Mouse (Mus musculus): Measurements from ENCODE around the gene Kyat3. TPM values are rescaled to one million over a fixed set of nuclear protein-coding genes. Genes with fewer than 3 reads are reported as not detected.
A peak's percentile ranks its signal among the peaks of the same experiment; 100 is the strongest.
"Not testable (repeated sequence)": the region's sequence is repeated elsewhere in the genome, so short reads cannot be mapped to it uniquely, and the experiment has no call there.

Gene Kyat3
- polyA plus RNA-seq, 1 experiment from 2014 or later: 11.0 TPM

GRCm38 (mm10) chr3:142710360-142711007 lies 9.6 kb downstream of the Kyat3 start:
- Histone ChIP-seq H3K36me3 (peaks cover 13% of the 10 kb centered on the region), H3K9ac (no peak overlapping the region), H3K4me3 (no peak overlapping the region), H3K27ac (no peak overlapping the region), H3K4me1 (0 out of 2 replicates have a peak, but pooled peaks cover 9% of the 10 kb centered on the region), H3K9me3 (replicated peaks) (0 out of 2 replicates have a peak, but pooled peaks cover 11% of the 10 kb centered on the region), H3K4me2 (no peak overlapping the region), H3K27me3 (replicated peaks) (no peaks in the 10 kb centered on the region)
- ATAC-seq: no peak
- WGBS (ENCODE audit: insufficient replicate concordance): 28% methylated on average over 10 of the region's 10 CpGs

GRCm38 (mm10) chr3:142711372-142711771 lies 10.5 kb downstream of the Kyat3 start:
- Histone ChIP-seq H3K36me3 (peaks cover 13% of the 10 kb centered on the region), H3K4me3 (no peak overlapping the region), H3K4me1 (0 out of 2 replicates have a peak, but pooled peaks cover 9% of the 10 kb centered on the region), H3K27ac (no peak overlapping the region), H3K9ac (no peak overlapping the region), H3K4me2 (no peak overlapping the region), H3K9me3 (replicated peaks) (0 out of 2 replicates have a peak, but pooled peaks cover 11% of the 10 kb centered on the region), H3K27me3 (replicated peaks) (no peaks in the 10 kb centered on the region)
- WGBS (ENCODE audit: insufficient replicate concordance): 73% methylated on average over 5 of the region's 5 CpGs
- ATAC-seq: no peak

- not testable (repeated sequence) for H3K4me2 ChIP-seq; H3K4me3 ChIP-seq; H3K27me3 ChIP-seq (replicated peaks); H3K27ac ChIP-seq; H3K4me1 ChIP-seq; ATAC-seq; H3K9ac ChIP-seq
- 88% methylated on average over 18 of the region's 18 CpGs for WGBS (ENCODE audit: insufficient replicate concordance)
- H3K9me3 ChIP-seq (replicated peaks): 0 out of 2 replicates have a peak, but pooled peaks cover 11% of the 10 kb centered on the region
- H3K36me3 ChIP-seq: peaks cover 13% of the 10 kb centered on the region
Measured at GRCm38 (mm10) chr3:142712401-142713040, 11.7 kb downstream of the Kyat3 start.

- H3K36me3 ChIP-seq: peaks cover 22% of the 10 kb centered on the region
- H3K4me3 ChIP-seq: no peak overlapping the region
- H3K4me1 ChIP-seq: no peaks in the 10 kb centered on the region
- no peaks in the 10 kb centered on the region for H3K27me3 ChIP-seq (replicated peaks)
- no peak overlapping the region for H3K27ac ChIP-seq
- no peak overlapping the region for H3K4me2 ChIP-seq
- 58% methylated on average over 2 of the region's 2 CpGs for WGBS (ENCODE audit: insufficient replicate concordance)
- ATAC-seq: no peak
- no peaks in the 10 kb centered on the region for H3K9me3 ChIP-seq (replicated peaks)
- no peak overlapping the region for H3K9ac ChIP-seq
Measured at GRCm38 (mm10) chr3:142725481-142725880, 24.6 kb downstream of the Kyat3 start.

- Histone ChIP-seq H3K27ac (no peak overlapping the region), H3K9me3 (replicated peaks) (no peaks in the 10 kb centered on the region), H3K9ac (no peak overlapping the region), H3K36me3 (peaks cover 20% of the 10 kb centered on the region), H3K27me3 (replicated peaks) (no peaks in the 10 kb centered on the region), H3K4me2 (no peak overlapping the region), H3K4me1 (no peaks in the 10 kb centered on the region), H3K4me3 (no peak overlapping the region)
- no peak for ATAC-seq
- WGBS (ENCODE audit: insufficient replicate concordance): 83% methylated on average over 22 of the region's 22 CpGs
Measured at GRCm38 (mm10) chr3:142725969-142726672, 25.3 kb downstream of the Kyat3 start.

GRCm38 (mm10) chr3:142734291-142734690 lies 33.4 kb downstream of the Kyat3 start:
- Histone ChIP-seq H3K9ac (no peak overlapping the region), H3K4me1 (no peaks in the 10 kb centered on the region), H3K9me3 (replicated peaks) (no peaks in the 10 kb centered on the region), H3K27ac (no peak overlapping the region), H3K4me2 (no peak overlapping the region), H3K4me3 (no peak overlapping the region), H3K36me3 (peaks cover 6% of the 10 kb centered on the region), H3K27me3 (replicated peaks) (no peaks in the 10 kb centered on the region)
- ATAC-seq: no peak
- 83% methylated on average over 12 of the region's 12 CpGs for WGBS (ENCODE audit: insufficient replicate concordance)

GRCm38 (mm10) chr3:142740896-142741295 lies 40.0 kb downstream of the Kyat3 start:
- Histone ChIP-seq H3K9ac (no peak overlapping the region), H3K27ac (no peak overlapping the region), H3K36me3 (peaks cover 7% of the 10 kb centered on the region; the same call in 1 of the 2 replicates), H3K9me3 (replicated peaks) (no peaks in the 10 kb centered on the region), H3K4me1 (no peaks in the 10 kb centered on the region), H3K27me3 (replicated peaks) (no peaks in the 10 kb centered on the region), H3K4me3 (no peak overlapping the region), H3K4me2 (no peak overlapping the region)
- WGBS (ENCODE audit: insufficient replicate concordance): 59% methylated on average over 7 of the region's 7 CpGs
- no peak for ATAC-seq

- no peaks in the 10 kb centered on the region for H3K27me3 ChIP-seq (replicated peaks)
- WGBS (ENCODE audit: insufficient replicate concordance): 46% methylated on average over 21 of the region's 21 CpGs
- no peak overlapping the region for H3K27ac ChIP-seq
- H3K36me3 ChIP-seq: 0 out of 2 replicates have a peak, but pooled peaks cover 3% of the 10 kb centered on the region
- no peaks in the 10 kb centered on the region for H3K9me3 ChIP-seq (replicated peaks)
- no peak overlapping the region for H3K4me2 ChIP-seq
- no peaks in the 10 kb centered on the region for H3K4me1 ChIP-seq
- no peak overlapping the region for H3K9ac ChIP-seq
- peak; percentile 42 for ATAC-seq
- H3K4me3 ChIP-seq: no peak overlapping the region
Measured at GRCm38 (mm10) chr3:142743973-142744898, 43.4 kb downstream of the Kyat3 start.

- Histone ChIP-seq H3K4me2 (no peak overlapping the region), H3K36me3 (0 out of 2 replicates have a peak, but pooled peaks cover under 1% of the 10 kb centered on the region), H3K9me3 (replicated peaks) (no peaks in the 10 kb centered on the region), H3K9ac (no peak overlapping the region), H3K27ac (no peak overlapping the region), H3K4me3 (no peak overlapping the region), H3K27me3 (replicated peaks) (no peaks in the 10 kb centered on the region), H3K4me1 (no peaks in the 10 kb centered on the region)
- 75% methylated on average over 2 of the region's 2 CpGs for WGBS (ENCODE audit: insufficient replicate concordance)
- no peak for ATAC-seq
Measured at GRCm38 (mm10) chr3:142745076-142745475, 44.2 kb downstream of the Kyat3 start.

GRCm38 (mm10) chr3:142747673-142748072 lies 46.8 kb downstream of the Kyat3 start:
- no peak for ATAC-seq
- Histone ChIP-seq H3K9me3 (replicated peaks) (no peaks in the 10 kb centered on the region), H3K27ac (0 out of 2 replicates have a peak overlapping the region, but pooled peaks have one; percentile 25), H3K4me1 (no peaks in the 10 kb centered on the region), H3K9ac (no peak overlapping the region), H3K27me3 (replicated peaks) (no peaks in the 10 kb centered on the region), H3K4me2 (0 out of 2 replicates have a peak overlapping the region, but pooled peaks have one; percentile 3), H3K4me3 (no peak overlapping the region), H3K36me3 (no peaks in the 10 kb centered on the region)
- 84% methylated on average over 7 of the region's 7 CpGs for WGBS (ENCODE audit: insufficient replicate concordance)

GRCm38 (mm10) chr3:142749131-142749530 lies 48.3 kb downstream of the Kyat3 start:
- Histone ChIP-seq H3K27me3 (replicated peaks) (no peaks in the 10 kb centered on the region), H3K4me2 (no peak overlapping the region), H3K9ac (no peak overlapping the region), H3K4me1 (no peaks in the 10 kb centered on the region), H3K9me3 (replicated peaks) (no peaks in the 10 kb centered on the region), H3K36me3 (no peaks in the 10 kb centered on the region), H3K4me3 (no peak overlapping the region), H3K27ac (peak overlapping the region; percentile 25; the same call in 1 of the 2 replicates)
- WGBS (ENCODE audit: insufficient replicate concordance): 74% methylated on average over 16 of the region's 16 CpGs
- no peak for ATAC-seq

Measured in liver, embryonic 12.5 days (tissue).